Mouse (Mus musculus): ENCODE results near the gene Ppp1r36. TPM values are rescaled to one million over a fixed set of nuclear protein-coding genes. Genes with fewer than 3 reads are reported as not detected.

Gene Ppp1r36
- polyA plus RNA-seq, 1 experiment = not detected

DNA sequence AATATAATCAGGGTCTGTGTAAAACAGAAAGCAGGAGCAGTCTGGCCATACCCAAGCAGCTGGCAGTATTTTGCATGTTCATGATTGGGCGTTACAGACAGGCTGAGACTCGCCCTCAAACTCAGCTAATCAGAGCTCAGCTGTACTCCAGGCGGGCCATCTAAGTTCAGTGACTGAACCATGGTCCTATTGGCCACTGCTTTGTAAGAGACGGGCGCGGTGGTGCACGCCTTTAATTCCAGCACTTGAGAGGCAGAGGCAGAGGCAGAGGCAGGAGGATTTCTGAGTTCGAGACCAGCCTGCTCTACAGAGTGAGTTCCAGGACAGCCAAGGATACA is 56.9 kb downstream of the Ppp1r36 start:
- no peak for DNase-seq (ENCODE audit: low read depth in 1 of 2, low spot score in 2 of 2)
- H3K4me1 ChIP-seq (ENCODE audit: control insufficient read depth, insufficient read depth, insufficient read length) = no peaks in the 10 kb centered on the region
- WGBS = 86% methylated on average over 8 of the region's 8 CpGs
- H3K27me3 ChIP-seq (ENCODE audit: control insufficient read depth, insufficient read depth, low read length) = no peaks in the 10 kb centered on the region
- TF ChIP-seq CTCF (IDR thresholded peaks at IDR 0.05; ENCODE audit: extremely low read depth, insufficient read depth, insufficient read length, insufficient replicate concordance) (no peak), POLR2A (IDR thresholded peaks at IDR 0.05; ENCODE audit: low read depth, low read length) (no peak)
- no peak overlapping the region for H3K27ac ChIP-seq (ENCODE audit: insufficient read depth, low read length)
- H3K36me3 ChIP-seq (ENCODE audit: control insufficient read depth, insufficient read depth, low read length) = no peaks in the 10 kb centered on the region
- H3K4me3 ChIP-seq (ENCODE audit: extremely low read depth, insufficient read depth, insufficient read length) = no peak overlapping the region

DNA sequence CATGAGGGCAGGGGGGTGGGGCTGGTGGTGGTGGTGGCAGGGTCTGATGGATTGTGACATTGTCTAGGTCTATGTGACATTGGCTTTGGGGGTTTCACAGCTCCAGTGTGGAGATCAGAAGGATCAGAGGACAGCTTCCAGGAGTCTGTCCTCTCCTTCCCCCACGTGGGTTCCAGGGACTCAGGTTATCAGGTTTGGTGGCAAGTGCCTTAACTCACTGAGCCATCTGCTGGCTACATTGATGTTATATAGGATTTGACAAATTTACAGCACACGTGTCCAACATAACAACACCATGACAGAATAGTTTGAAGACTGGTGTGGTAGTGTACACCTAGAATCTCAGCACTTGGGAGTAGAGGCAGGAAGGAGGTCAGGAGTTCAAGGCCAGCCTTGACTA is 57.5 kb downstream of the Ppp1r36 start:
- no peak for DNase-seq (ENCODE audit: low read depth in 1 of 2, low spot score in 2 of 2)
- Histone ChIP-seq H3K27me3 (ENCODE audit: control insufficient read depth, insufficient read depth, low read length) (no peaks in the 10 kb centered on the region), H3K4me3 (ENCODE audit: extremely low read depth, insufficient read depth, insufficient read length) (no peak overlapping the region), H3K36me3 (ENCODE audit: control insufficient read depth, insufficient read depth, low read length) (no peaks in the 10 kb centered on the region), H3K27ac (ENCODE audit: insufficient read depth, low read length) (no peak overlapping the region), H3K4me1 (ENCODE audit: control insufficient read depth, insufficient read depth, insufficient read length) (no peaks in the 10 kb centered on the region)
- 29% methylated on average over 2 of the region's 2 CpGs for WGBS
- no peak for TF ChIP-seq POLR2A (IDR thresholded peaks at IDR 0.05; ENCODE audit: low read depth, low read length)
- TF ChIP-seq CTCF (IDR thresholded peaks at IDR 0.05; ENCODE audit: extremely low read depth, insufficient read depth, insufficient read length, insufficient replicate concordance) = no peak

DNA sequence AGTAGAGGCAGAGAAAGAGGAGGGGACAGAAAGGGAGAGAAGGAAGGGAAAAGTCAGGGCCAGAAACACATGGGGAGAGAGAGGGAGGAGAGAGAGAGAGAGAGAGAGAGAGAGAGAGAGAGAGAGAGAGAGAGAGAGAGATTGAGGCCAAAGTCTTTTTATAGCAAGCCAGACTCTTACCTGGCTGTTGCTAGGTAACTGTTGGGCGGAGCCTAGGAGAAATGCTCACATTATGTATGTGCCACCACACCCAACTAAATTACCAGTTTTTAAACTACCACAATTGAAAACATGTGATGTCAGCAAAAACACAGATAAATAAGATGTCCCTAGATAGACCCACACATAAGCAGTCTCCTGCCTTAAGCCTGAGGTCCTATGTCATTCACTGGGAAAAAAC is 58.8 kb downstream of the Ppp1r36 start:
- H3K27ac ChIP-seq (ENCODE audit: insufficient read depth, low read length) = no peak overlapping the region
- no peaks in the 10 kb centered on the region for H3K27me3 ChIP-seq (ENCODE audit: control insufficient read depth, insufficient read depth, low read length)
- 80% methylated on average over 1 of the region's 1 CpGs for WGBS
- H3K36me3 ChIP-seq (ENCODE audit: control insufficient read depth, insufficient read depth, low read length) = no peaks in the 10 kb centered on the region
- no peak for DNase-seq (ENCODE audit: low read depth in 1 of 2, low spot score in 2 of 2)
- H3K4me1 ChIP-seq (ENCODE audit: control insufficient read depth, insufficient read depth, insufficient read length) = no peaks in the 10 kb centered on the region
- no peak overlapping the region for H3K4me3 ChIP-seq (ENCODE audit: extremely low read depth, insufficient read depth, insufficient read length)
- TF ChIP-seq CTCF (IDR thresholded peaks at IDR 0.05; ENCODE audit: extremely low read depth, insufficient read depth, insufficient read length, insufficient replicate concordance) (no peak), POLR2A (IDR thresholded peaks at IDR 0.05; ENCODE audit: low read depth, low read length) (no peak)

DNA sequence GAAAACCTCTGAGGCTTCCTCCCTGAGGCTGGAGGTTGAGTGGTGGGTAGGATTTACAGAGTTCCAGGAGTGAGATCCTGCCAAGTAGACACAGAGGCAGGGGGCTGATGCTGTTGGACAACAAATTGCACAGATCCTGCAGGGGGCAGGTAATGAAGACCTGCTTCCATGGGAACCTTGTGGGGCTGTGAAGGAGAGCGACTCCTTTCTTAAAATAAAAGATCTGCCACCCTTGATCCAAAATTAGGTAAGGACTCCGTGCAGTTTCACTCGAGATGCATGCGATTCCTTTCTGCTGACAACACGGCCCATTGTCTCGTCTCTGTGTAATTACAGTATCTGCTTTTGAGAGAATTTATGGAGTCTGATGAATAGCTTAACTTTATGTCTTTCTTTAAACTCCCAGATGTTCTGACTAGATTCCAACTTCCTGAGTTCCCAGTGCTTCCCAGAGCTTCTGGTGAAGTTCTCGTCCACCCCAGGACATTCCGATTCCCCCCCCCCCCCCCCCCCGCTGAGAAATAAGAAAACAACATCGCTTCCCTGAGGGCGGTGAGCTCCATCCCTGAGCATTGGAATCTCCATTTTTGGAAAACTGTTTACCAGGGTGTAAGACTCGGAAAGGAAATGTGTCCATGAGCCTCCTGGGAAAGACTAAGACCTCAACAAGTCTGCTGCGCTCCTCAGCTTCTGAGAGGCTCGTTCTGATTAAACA is 61.1 kb downstream of the Ppp1r36 start:
- WGBS = 68% methylated on average over 14 of the region's 14 CpGs
- no peak for DNase-seq (ENCODE audit: low read depth in 1 of 2, low spot score in 2 of 2)
- Histone ChIP-seq H3K27me3 (ENCODE audit: control insufficient read depth, insufficient read depth, low read length) (no peaks in the 10 kb centered on the region), H3K4me1 (ENCODE audit: control insufficient read depth, insufficient read depth, insufficient read length) (no peaks in the 10 kb centered on the region), H3K4me3 (ENCODE audit: extremely low read depth, insufficient read depth, insufficient read length) (no peak overlapping the region), H3K36me3 (ENCODE audit: control insufficient read depth, insufficient read depth, low read length) (no peaks in the 10 kb centered on the region), H3K27ac (ENCODE audit: insufficient read depth, low read length) (no peak overlapping the region)
- TF ChIP-seq CTCF (IDR thresholded peaks at IDR 0.05; ENCODE audit: extremely low read depth, insufficient read depth, insufficient read length, insufficient replicate concordance) (no peak), POLR2A (IDR thresholded peaks at IDR 0.05; ENCODE audit: low read depth, low read length) (no peak)

DNA sequence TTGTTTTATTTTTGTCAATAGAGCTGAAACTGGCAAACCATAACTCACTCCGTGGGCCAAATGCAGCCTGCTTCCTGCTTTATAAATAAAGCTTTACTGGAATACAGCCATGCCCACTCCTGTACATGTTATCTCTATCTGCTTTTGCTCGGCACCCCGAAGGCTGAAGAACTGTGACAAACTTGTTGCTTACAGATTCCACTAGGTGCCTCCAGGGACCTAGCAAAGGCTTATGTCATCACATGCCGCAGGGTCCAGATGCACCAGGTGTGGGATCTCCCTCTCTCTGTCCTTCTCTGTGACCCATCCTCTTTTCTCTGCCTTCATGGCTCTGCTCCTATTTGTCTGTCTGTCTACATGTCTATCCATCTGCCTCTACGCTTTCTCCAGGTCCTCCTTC is 61.8 kb downstream of the Ppp1r36 start:
- Histone ChIP-seq H3K27ac (ENCODE audit: insufficient read depth, low read length) (no peak overlapping the region), H3K27me3 (ENCODE audit: control insufficient read depth, insufficient read depth, low read length) (no peaks in the 10 kb centered on the region), H3K4me1 (ENCODE audit: control insufficient read depth, insufficient read depth, insufficient read length) (no peaks in the 10 kb centered on the region), H3K36me3 (ENCODE audit: control insufficient read depth, insufficient read depth, low read length) (no peaks in the 10 kb centered on the region), H3K4me3 (ENCODE audit: extremely low read depth, insufficient read depth, insufficient read length) (no peak overlapping the region)
- TF ChIP-seq POLR2A (IDR thresholded peaks at IDR 0.05; ENCODE audit: low read depth, low read length) = no peak
- no peak for TF ChIP-seq CTCF (IDR thresholded peaks at IDR 0.05; ENCODE audit: extremely low read depth, insufficient read depth, insufficient read length, insufficient replicate concordance)
- DNase-seq (ENCODE audit: low read depth in 1 of 2, low spot score in 2 of 2) = no peak
- WGBS = 53% methylated on average over 5 of the region's 5 CpGs

DNA sequence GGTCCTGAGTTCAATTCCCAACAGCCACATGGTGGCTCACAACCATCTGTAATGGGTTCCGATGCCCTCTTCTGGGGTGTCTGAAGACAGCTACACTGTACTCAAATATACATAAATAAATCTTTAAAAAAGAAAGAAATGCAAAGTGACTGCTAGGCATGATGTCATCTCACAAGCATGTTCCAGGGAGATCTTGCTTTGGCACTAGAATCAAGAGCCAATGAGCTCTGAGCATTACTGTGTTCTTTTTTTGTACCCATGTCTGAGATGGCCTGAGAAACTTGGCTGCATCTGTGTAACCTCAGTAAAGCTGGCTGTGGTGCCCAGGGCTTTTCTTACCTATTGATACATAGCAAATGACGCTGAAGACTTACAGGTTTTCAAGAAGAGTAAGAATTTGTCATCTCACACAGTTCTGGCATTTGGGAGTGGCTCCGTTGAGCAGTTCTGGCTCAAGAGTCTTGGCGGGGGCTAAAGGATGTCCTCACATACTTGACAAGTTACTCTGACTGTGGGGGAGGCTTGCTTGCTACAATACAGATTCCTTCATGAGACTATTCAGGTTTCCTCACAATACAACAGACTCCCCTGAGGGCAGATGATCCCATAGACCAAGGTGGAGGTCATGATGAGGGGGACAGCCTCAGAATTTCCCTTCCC is 62.6 kb downstream of the Ppp1r36 start:
- DNase-seq (ENCODE audit: low read depth in 1 of 2, low spot score in 2 of 2) = no peak
- Histone ChIP-seq H3K36me3 (ENCODE audit: control insufficient read depth, insufficient read depth, low read length) (no peaks in the 10 kb centered on the region), H3K27me3 (ENCODE audit: control insufficient read depth, insufficient read depth, low read length) (no peaks in the 10 kb centered on the region), H3K4me1 (ENCODE audit: control insufficient read depth, insufficient read depth, insufficient read length) (no peaks in the 10 kb centered on the region), H3K4me3 (ENCODE audit: extremely low read depth, insufficient read depth, insufficient read length) (no peak overlapping the region), H3K27ac (ENCODE audit: insufficient read depth, low read length) (no peak overlapping the region)
- TF ChIP-seq POLR2A (IDR thresholded peaks at IDR 0.05; ENCODE audit: low read depth, low read length) = no peak
- no peak for TF ChIP-seq CTCF (IDR thresholded peaks at IDR 0.05; ENCODE audit: extremely low read depth, insufficient read depth, insufficient read length, insufficient replicate concordance)
- 89% methylated on average over 4 of the region's 4 CpGs for WGBS

DNA sequence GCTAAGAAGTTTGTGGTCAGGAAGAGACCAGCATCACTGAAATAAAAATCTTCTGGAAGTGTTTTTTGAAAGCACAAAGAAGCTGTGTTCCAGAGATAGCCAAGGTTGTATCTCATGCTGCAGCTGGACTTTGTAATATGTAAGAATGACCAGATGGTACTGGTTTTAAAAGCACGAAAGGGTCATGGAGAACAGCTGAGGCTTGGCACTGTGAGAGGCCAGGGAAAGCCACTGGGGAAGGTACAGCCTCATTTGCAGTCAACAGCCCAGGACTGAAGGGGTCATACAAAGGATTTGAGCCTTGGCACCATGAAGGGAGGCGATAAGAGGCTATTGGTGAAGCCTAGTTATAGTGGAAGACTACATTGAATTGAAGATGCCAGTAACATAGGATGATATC is 65.1 kb downstream of the Ppp1r36 start:
- no peak for DNase-seq (ENCODE audit: low read depth in 1 of 2, low spot score in 2 of 2)
- Histone ChIP-seq H3K27ac (ENCODE audit: insufficient read depth, low read length) (no peak overlapping the region), H3K4me1 (ENCODE audit: control insufficient read depth, insufficient read depth, insufficient read length) (no peaks in the 10 kb centered on the region), H3K27me3 (ENCODE audit: control insufficient read depth, insufficient read depth, low read length) (no peaks in the 10 kb centered on the region), H3K36me3 (ENCODE audit: control insufficient read depth, insufficient read depth, low read length) (no peaks in the 10 kb centered on the region), H3K4me3 (ENCODE audit: extremely low read depth, insufficient read depth, insufficient read length) (no peak overlapping the region)
- TF ChIP-seq POLR2A (IDR thresholded peaks at IDR 0.05; ENCODE audit: low read depth, low read length) = no peak
- TF ChIP-seq CTCF (IDR thresholded peaks at IDR 0.05; ENCODE audit: extremely low read depth, insufficient read depth, insufficient read length, insufficient replicate concordance) = no peak
- 82% methylated on average over 2 of the region's 2 CpGs for WGBS
